Mouse (Mus musculus) neural tube, embryonic 10.5 days (tissue): ENCODE measurements at regions not wholly inside any gene's neighbourhood (a gene's known extent, or its start where the extent isn't known, plus 50 kb on each side); places are given as distances from the start of the nearest gene placed in this dataset.

Experiments
- DNase-seq: peaks from one replicate; pipeline ENCODE4 v3.0.0-alpha.2; 2017; ENCODE audit warnings: low spot score; ENCODE audit errors: extremely low spot score

- DNase-seq, result no peak
These were observed 2634.2 kb downstream of the 9330182O14Rik start for GRCm38 (mm10) chr15:42768396-42768795.

DNA sequence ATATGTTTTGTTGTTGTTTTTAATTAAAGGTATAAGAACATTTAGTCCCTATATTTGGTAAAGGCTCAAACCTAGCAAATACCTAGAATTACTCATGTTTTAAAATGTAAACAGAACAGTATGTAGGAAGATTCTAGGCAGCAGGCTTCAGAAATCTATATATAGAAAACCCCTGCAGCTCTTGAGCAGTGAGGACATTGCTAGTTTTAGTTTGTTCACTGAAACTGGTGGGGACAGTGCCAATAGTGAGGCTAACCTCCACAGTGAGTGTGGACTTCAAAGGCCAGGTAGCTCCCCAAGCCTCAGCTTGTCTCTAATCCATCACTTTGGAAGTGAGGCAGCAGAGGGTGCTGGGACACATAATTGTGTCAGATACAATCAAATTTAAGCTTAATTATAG, 2645.7 kb downstream of the 9330182O14Rik start:
- no peak for DNase-seq

GRCm38 (mm10) chr15:42801217-42801616, 2667.1 kb downstream of the 9330182O14Rik start:
- no peak for DNase-seq

GRCm38 (mm10) chr15:42810871-42811490, 2676.8 kb downstream of the 9330182O14Rik start:
- DNase-seq, result no peak

DNA sequence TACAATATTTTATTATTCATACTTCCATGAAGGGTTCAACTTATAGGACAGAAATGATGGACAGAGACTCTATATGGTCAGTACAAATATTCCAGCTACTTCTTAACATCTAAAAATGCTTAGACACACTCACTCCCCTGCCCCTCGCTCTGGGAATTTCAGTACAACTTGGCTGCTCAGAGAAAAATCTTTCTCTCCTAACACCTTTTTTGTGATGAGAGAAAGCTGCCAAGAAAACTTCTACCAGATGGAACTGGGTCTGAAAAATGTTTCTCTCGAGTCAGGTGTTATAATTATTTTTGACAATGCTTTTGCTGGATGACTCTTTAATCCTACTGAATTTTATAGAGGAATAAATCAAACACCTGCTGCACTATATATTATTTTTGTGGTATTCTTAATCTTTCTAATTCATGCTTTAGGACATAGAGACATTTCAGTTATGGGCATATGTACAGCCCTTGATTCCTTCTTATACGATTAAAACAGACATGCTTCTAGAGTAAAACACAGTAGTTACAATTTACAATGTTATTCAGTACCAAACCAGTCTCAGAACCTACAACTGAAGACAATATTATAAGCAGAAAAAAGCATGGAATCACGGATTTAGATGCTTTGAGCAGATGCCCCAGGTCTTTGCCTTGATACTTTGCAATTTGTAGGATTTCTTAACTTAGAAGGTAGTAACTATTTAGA, 2681.0 kb downstream of the 9330182O14Rik start:
- DNase-seq, result no peak

DNA sequence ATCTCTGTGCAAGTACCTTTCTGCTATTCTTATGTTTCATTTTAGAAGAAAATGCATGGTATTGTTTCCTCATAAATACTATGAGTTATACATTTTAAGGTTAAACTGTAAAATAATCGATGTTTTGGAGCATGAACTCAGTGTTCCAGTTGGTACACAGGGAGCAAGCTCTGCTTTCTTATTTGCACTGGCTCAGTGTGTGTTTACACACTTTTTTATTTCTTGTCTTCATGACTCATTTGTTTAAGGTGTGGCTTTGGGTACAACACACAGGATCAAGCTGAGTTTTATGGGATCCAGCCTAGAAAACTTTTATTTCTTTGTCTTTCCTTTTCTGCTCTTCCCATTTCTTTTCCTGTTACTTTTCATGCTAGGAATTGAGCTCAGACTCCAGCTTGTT, 2704.7 kb downstream of the 9330182O14Rik start:
- no peak for DNase-seq

GRCm38 (mm10) chr15:42850003-42850402, 2715.8 kb downstream of the 9330182O14Rik start:
- no peak for DNase-seq

DNA sequence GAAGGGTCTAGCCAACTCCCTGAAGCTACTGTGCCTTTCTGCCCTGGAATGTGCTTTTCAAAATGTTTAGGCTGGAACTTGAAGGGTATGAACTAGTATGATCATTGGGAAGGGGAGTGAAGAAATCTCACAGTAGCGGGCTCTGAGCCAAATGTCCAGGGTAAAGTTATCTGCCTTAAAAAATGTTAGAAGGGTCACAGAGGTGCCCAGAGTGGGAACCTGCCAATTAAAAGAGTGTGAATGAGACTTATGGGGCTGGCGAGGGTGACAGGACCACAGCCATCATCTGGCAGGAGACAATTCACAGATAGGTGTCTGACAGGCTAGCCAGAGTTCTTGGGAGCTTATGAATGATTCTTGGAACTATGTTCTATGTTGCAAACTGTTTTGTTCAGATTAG, 2738.3 kb downstream of the 9330182O14Rik start:
- DNase-seq, result no peak

DNA sequence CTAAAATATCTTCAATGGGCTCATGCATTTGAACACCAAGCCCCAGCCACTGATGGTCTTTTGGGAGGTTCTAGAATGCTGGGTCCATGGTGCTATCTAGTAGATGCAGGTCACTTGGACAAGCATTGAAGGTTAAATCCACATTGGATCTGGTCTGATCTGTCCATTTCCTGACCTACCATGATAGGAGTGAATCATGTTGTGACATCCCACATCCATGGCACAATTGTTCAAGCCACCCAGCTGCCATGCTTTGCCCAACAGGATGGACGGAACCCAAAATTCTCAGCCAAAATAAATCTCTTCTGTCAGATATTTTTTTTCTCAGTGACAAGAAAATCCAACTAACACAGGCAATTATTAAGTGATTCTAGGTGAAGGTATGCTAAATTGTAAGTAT, 2760.4 kb downstream of the 9330182O14Rik start:
- DNase-seq, result no peak

- no peak for DNase-seq
These were observed 2765.9 kb downstream of the 9330182O14Rik start for GRCm38 (mm10) chr15:42900056-42900455.

DNA sequence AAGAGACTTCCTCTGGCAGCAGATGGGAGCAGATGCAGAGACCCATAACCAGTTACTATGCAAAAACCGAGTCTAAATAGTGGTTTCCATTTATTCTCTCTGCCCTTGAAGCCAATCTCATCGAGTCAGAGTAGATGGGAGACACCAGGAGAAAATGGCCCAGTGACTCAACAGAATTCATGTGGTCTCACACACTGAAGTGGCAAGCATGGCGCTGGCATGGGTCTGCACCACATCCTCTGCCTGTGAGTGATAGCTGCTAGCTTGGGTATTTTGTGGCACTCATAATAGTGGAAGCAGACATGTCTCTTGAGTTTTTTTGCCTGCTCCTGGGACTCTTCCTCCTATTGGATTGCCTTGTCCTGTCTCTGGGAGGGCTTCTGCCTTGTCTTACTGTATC, 2767.6 kb downstream of the 9330182O14Rik start:
- no peak for DNase-seq

DNA sequence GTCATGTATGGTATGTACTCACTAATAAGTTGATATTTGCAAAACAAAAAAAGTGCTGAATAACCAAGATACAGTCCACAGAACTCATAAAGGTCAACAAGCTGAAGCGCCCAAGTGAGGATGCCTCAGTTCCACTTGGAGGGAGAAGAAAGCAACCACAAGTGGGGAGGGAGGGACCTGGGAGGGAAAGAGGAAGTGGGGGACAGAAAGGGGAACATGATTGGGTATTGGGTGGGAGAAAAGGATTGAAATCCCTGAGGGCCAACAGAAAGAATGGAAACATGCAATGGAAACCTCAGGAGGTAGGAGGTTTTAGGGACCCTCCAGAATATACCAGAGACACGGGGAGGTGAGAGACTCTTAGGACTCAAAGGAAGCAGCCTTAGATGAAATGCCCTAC, 2777.2 kb downstream of the 9330182O14Rik start:
- DNase-seq, result no peak

- DNase-seq, result no peak
These were observed 2778.7 kb downstream of the 9330182O14Rik start for GRCm38 (mm10) chr15:42912880-42913279.

- no peak for DNase-seq
These were observed 2779.1 kb downstream of the 9330182O14Rik start for GRCm38 (mm10) chr15:42913285-42913684.

GRCm38 (mm10) chr15:42914099-42914498, 2779.9 kb downstream of the 9330182O14Rik start:
- DNase-seq, result peak; percentile 71

DNA sequence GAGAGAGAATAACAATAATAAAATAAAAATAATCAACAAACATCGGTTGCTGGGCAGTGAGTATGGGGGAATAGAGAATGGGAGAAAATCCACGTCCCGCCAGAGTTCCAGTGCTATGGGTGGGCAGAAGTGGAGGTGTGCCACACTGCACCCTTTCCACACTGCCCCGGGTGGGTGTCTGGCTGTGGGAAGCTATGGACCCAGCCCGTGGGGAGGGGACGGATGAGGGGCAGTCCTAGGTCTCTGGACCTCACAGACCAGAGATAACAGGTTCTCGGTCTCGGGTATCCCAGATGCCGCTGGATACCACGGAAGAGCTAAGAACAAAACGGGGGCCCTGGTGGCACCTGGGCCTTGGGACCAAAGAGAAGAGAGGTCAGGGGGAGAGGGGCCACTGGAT, 2781.0 kb downstream of the 9330182O14Rik start:
- no peak for DNase-seq

GRCm38 (mm10) chr15:42921618-42922017, 2787.5 kb downstream of the 9330182O14Rik start:
- no peak for DNase-seq

- no peak for DNase-seq
These were observed 2794.2 kb downstream of the 9330182O14Rik start for GRCm38 (mm10) chr15:42928331-42928730.

- no peak for DNase-seq
These were observed 2810.4 kb downstream of the 9330182O14Rik start for GRCm38 (mm10) chr15:42944610-42945009.

GRCm38 (mm10) chr15:42955167-42955566, 2821.0 kb downstream of the 9330182O14Rik start:
- no peak for DNase-seq

GRCm38 (mm10) chr15:42962747-42963338, 2828.7 kb downstream of the 9330182O14Rik start:
- DNase-seq, result peak; percentile 42

DNA sequence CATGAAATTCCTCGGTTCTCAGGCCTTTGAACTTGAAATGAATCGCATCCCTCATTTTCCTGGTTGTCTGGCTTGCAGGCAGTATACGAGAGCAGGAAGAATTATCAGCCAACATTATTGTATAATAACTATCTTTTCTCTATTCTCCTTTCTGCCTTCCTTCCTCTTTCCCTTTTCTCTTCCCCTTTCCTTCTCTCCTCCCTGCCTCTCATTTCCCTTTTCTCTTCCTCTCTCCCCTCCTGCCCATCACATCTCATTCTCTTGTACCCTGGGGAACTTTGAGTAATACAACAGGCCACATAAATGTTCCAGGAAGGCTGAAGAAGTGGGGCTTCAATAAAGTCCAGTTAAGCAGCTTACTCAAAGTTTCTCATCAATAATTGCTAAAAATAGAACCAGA, 2831.1 kb downstream of the 9330182O14Rik start:
- no peak for DNase-seq
